24 mouse cellular contexts compared by ENCODE assay signal in genomic region chr7:106967503-106967902, GRCm38 (mm10). TPM values are rescaled to one million over a fixed set of nuclear protein-coding genes. Genes with fewer than 3 reads are reported as not detected.
DNase-seq lines count a peak whose midpoint lies in the region; TF ChIP-seq lines count a peak whose summit lies in the region.
"Not testable (repeated sequence)": the region's sequence is repeated elsewhere in the genome, so short reads cannot be mapped to it uniquely, and the experiment has no call there.
"Had no signal": no experiment of that assay in that cellular context is flagged by ENCODE, and none has a peak within 500 bp of the region (broad histone marks: within the 10 kb centered on the region; RNA-seq: fewer than 3 reads in every experiment).

No protein-coding gene starts in this region.

- intact Hi-C loops in heart, adult 2 months (cut with DNase I), result not testable (repeated sequence)

- not testable (repeated sequence) for H3K9ac ChIP-seq in heart, adult 2 months (ENCODE audit: low read depth, low read length)

- TF ChIP-seq EP300 in heart, adult 2 months (IDR thresholded peaks at IDR 0.05; ENCODE audit: insufficient read depth, low read depth, low read length), result not testable (repeated sequence)

- not testable (repeated sequence) for H3K36me3 ChIP-seq in heart, adult 2 months (ENCODE audit: control insufficient read depth, insufficient read depth, low read length); spleen, adult 2 months (ENCODE audit: control insufficient read depth, insufficient read depth, low read length)

- H3K4me3 ChIP-seq in heart, adult 2 months; spleen, adult 2 months (ENCODE audit: extremely low read depth, insufficient read depth, insufficient read length): not testable (repeated sequence)

- not testable (repeated sequence) for H3K27me3 ChIP-seq in heart, adult 2 months (ENCODE audit: control insufficient read depth, insufficient read depth, low read length); spleen, adult 2 months (ENCODE audit: control insufficient read depth, insufficient read depth, low read length)

- TF ChIP-seq CTCF in heart, adult 2 months (IDR thresholded peaks at IDR 0.05), result peak; percentile 47
- 0 out of 2 replicates have a peak, but pooled peaks have one; percentile 2 for TF ChIP-seq CTCF in spleen, adult 2 months (IDR thresholded peaks at IDR 0.05; ENCODE audit: extremely low read depth, insufficient read depth, insufficient read length, insufficient replicate concordance)

- peak; percentile 20 for DNase-seq in CD4-positive helper T cell, adult 2 months (ENCODE audit: low read depth, low spot score)
- peak; percentile 1 for DNase-seq in Muller cell, postnatal 12 days (ENCODE audit: inconsistent ontology term)
- DNase-seq in c-Kit-positive CD71-negative TER-119-negative erythroid progenitor cells, embryonic 14.5 days (ENCODE audit: low read depth), result peak; percentile 10
- not testable (repeated sequence) for DNase-seq in heart, adult 2 months; spleen, adult 2 months (ENCODE audit: low read depth in 1 of 2, low spot score in 2 of 2)
- peak; percentile 3 to 5 for DNase-seq in kidney, postnatal 36 days
- DNase-seq in lung, postnatal 25 days (ENCODE audit: low spot score), result peak; percentile 2

- H3K4me1 ChIP-seq in heart, adult 2 months (ENCODE audit: control insufficient read depth, insufficient read depth, low read length); spleen, adult 2 months (ENCODE audit: control insufficient read depth, insufficient read depth, insufficient read length): not testable (repeated sequence)

- TF ChIP-seq POLR2A in heart, adult 2 months (IDR thresholded peaks at IDR 0.05; ENCODE audit: insufficient read depth, low read depth, low read length); spleen, adult 2 months (IDR thresholded peaks at IDR 0.05; ENCODE audit: low read depth, low read length): not testable (repeated sequence)

- H3K27ac ChIP-seq in heart, adult 2 months; spleen, adult 2 months (ENCODE audit: insufficient read depth, low read length): not testable (repeated sequence)

- not testable (repeated sequence) for H3K79me2 ChIP-seq in heart, adult 2 months (replicated peaks; ENCODE audit: control insufficient read depth, insufficient read depth, low read length)

RNA-seq across cellular contexts. Expression of gene Olfr6, which starts 3.8 kb away (rescaled TPM):
- not detected for total RNA-seq in heart, adult 2 months (2021)
- polyA plus RNA-seq in heart, adult 2 months (2012; rRNA removed), result not detected in 2 replicates
- polyA plus RNA-seq in spleen, adult 2 months (2012; rRNA removed), result not detected in 2 replicates
- total RNA-seq: adrenal gland, postnatal 36 days; gastrocnemius, postnatal 14 days; heart, adult 18-20 months; heart, postnatal 36 days; left cerebral cortex, adult 18-20 months; left cerebral cortex, postnatal 4 days; monocyte, adult 5-6 weeks had no signal
- polyA plus RNA-seq: CD4-positive, CD25-positive, alpha-beta regulatory T cell, adult 4 months; embryonic facial prominence, embryonic 12.5 days; forebrain, embryonic 13.5 days; heart, embryonic 14.5 days; hindbrain, embryonic 14.5 days; intestine, embryonic 16.5 days; lung, adult 2 months; midbrain, embryonic 11.5 days; neural tube, embryonic 12.5 days had no signal

RNA-seq across cellular contexts. Expression of gene Olfr711, which starts 7.8 kb away (rescaled TPM):
- not detected for total RNA-seq in heart, adult 2 months (2021)
- polyA plus RNA-seq in heart, adult 2 months (2012; rRNA removed), result not detected in 2 replicates
- polyA plus RNA-seq in spleen, adult 2 months (2012; rRNA removed), result not detected in 2 replicates
- total RNA-seq: adrenal gland, postnatal 36 days; gastrocnemius, postnatal 14 days; heart, adult 18-20 months; heart, postnatal 36 days; left cerebral cortex, adult 18-20 months; left cerebral cortex, postnatal 4 days; monocyte, adult 5-6 weeks had no signal
- polyA plus RNA-seq: embryonic facial prominence, embryonic 12.5 days; erythroblast, embryonic 14.5 days; forebrain, embryonic 13.5 days; heart, embryonic 14.5 days; hindbrain, embryonic 14.5 days; intestine, embryonic 16.5 days; lung, adult 2 months; midbrain, embryonic 11.5 days; neural tube, embryonic 12.5 days had no signal

RNA-seq across cellular contexts. Expression of gene Olfr710, which starts 19.4 kb away (rescaled TPM):
- not detected for total RNA-seq in heart, adult 2 months (2021)
- not detected in 2 replicates for polyA plus RNA-seq in heart, adult 2 months (2012; rRNA removed)
- not detected in 2 replicates for polyA plus RNA-seq in spleen, adult 2 months (2012; rRNA removed)
- total RNA-seq: adrenal gland, postnatal 36 days; gastrocnemius, postnatal 14 days; heart, adult 18-20 months; heart, postnatal 36 days; left cerebral cortex, adult 18-20 months; left cerebral cortex, postnatal 4 days; monocyte, adult 5-6 weeks had no signal
- polyA plus RNA-seq: CD4-positive, CD25-positive, alpha-beta regulatory T cell, adult 4 months; embryonic facial prominence, embryonic 12.5 days; erythroblast, embryonic 14.5 days; forebrain, embryonic 13.5 days; heart, embryonic 14.5 days; hindbrain, embryonic 14.5 days; intestine, embryonic 16.5 days; lung, adult 2 months; midbrain, embryonic 11.5 days; neural tube, embryonic 12.5 days had no signal

RNA-seq across cellular contexts. Expression of gene Olfr709-ps1, which starts 35.5 kb away (rescaled TPM):
- total RNA-seq in heart, adult 2 months (2021), result not detected
- not detected in 2 replicates for polyA plus RNA-seq in heart, adult 2 months (2012; rRNA removed)
- polyA plus RNA-seq in spleen, adult 2 months (2012; rRNA removed), result not detected in 2 replicates
- total RNA-seq: heart, adult 18-20 months; heart, postnatal 36 days; left cerebral cortex, postnatal 4 days; monocyte, adult 5-6 weeks had no signal
- polyA plus RNA-seq: CD4-positive, CD25-positive, alpha-beta regulatory T cell, adult 4 months; embryonic facial prominence, embryonic 12.5 days; erythroblast, embryonic 14.5 days; forebrain, embryonic 13.5 days; heart, embryonic 14.5 days; hindbrain, embryonic 14.5 days; intestine, embryonic 16.5 days; lung, adult 2 months; midbrain, embryonic 11.5 days; neural tube, embryonic 12.5 days had no signal

RNA-seq across cellular contexts. Expression of gene Olfr2, which starts 38.4 kb away (rescaled TPM):
- total RNA-seq in heart, adult 2 months (2021), result not detected
- polyA plus RNA-seq in heart, adult 2 months (2012; rRNA removed), result not detected in 2 replicates
- polyA plus RNA-seq in spleen, adult 2 months (2012; rRNA removed), result not detected in 2 replicates
- total RNA-seq: adrenal gland, postnatal 36 days; gastrocnemius, postnatal 14 days; heart, adult 18-20 months; heart, postnatal 36 days; left cerebral cortex, adult 18-20 months; left cerebral cortex, postnatal 4 days; monocyte, adult 5-6 weeks had no signal
- polyA plus RNA-seq: embryonic facial prominence, embryonic 12.5 days; erythroblast, embryonic 14.5 days; forebrain, embryonic 13.5 days; heart, embryonic 14.5 days; hindbrain, embryonic 14.5 days; intestine, embryonic 16.5 days; lung, adult 2 months; midbrain, embryonic 11.5 days; neural tube, embryonic 12.5 days had no signal
